Mouse (Mus musculus) monocyte, adult 5-6 weeks (primary cell): Measurements from ENCODE around the gene Pdxp. TPM values are rescaled to one million over a fixed set of nuclear protein-coding genes. Genes with fewer than 3 reads are reported as not detected.

ENCODE experiments used
- ATAC-seq: fragments of 153-309, 156-312 bp; replicated peaks from 2 replicates; pipeline ENCODE4 v1.8.0; 2017; ENCODE audit warnings: mild to moderate bottlenecking; ENCODE audit not compliant: low TSS enrichment, insufficient number of reproducible peaks, severe bottlenecking, poor library complexity, low FRiP score
- total RNA-seq: library from RNA; stranded (forward); fragments of 200-1000, 200-491, 200-594 nt; gene quantifications from 3 replicates; pipeline ENCODE4 v1.2.3, GENCODE M21; 2017

The Pdxp gene
- 1.1 to 3.5 TPM in 2 of 3 replicates, not detected in the other for total RNA-seq

- peak; percentile 89 for ATAC-seq
Observed at GRCm38 (mm10) chr15:78913632-78914090, at the start of gene Pdxp. TSS of gene Pdxp (plus strand) at chr15:78913919.

DNA sequence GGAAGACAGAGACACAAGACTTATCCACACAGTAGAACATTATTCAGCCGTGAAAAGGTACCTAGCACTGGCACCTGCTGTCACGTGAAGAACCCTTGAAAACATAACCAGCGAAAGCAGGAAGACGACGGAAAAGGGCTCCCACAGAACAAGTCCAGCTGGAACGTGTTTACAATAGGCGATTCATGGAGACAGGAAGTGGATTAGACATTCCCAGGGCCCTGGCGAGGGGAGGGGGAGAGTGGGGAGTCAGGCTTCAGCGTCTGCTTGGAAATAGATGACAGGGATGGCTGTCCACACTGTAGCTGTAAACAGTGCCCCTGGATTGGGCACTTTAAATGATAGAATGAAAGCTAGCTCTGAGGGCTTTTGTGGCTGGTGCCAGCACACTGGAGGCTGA lies 45.3 kb upstream of the Pdxp start:
- ATAC-seq: no peak

DNA sequence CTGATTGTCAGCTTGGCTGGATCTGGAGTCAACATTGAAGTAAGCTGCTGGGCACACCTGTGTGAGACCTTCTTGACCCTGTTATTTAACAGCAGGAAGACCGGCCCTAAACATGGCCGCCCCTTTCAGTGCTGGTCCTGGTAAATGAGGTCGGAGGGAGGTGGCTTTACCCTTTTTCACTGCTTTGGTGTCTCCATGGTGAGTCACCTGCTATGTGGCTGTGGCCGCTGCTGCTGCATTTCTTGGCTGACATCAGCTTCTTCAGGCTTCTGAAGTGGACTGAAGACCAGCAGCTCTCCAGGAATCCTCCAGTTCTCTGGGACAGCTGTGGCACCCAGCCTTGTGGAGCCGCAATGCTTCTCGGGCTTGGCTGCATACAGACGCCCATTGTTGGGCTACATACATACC lies 44.9 kb upstream of the Pdxp start:
- no peak for ATAC-seq

GRCm38 (mm10) chr15:78869775-78870174 lies 43.9 kb upstream of the Pdxp start:
- peak; percentile 57 for ATAC-seq

DNA sequence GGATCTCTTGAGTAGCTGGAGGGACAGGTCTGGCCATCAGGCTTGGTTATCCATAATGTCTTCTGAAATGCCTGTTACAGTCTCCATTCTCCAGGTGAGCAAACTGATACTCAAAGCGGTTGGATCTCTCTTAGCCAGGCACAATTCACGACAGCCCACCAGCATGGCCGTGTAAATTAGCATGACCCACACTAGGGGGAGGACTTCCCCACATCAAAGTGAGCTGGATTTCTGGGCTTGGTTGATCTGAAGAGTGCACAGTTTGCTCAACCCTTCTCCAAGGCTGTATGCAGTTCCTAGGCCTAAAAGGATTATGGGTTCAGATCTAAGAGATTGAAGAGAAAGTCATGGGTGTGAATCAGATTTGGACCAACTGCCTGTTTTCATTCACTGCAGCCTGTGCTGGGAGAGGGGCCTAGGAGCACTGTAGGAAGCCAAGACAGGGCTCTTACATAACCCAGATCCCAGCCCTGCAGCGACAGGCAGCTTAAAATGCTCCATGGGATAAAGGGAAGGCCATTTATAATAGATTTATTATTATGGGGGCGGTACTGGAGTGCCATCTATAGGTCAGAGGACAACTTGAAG lies 41.6 kb upstream of the Pdxp start:
- ATAC-seq: no peak

GRCm38 (mm10) chr15:78873803-78874435 lies 39.8 kb upstream of the Pdxp start:
- ATAC-seq: no peak

- ATAC-seq: no peak
Observed at GRCm38 (mm10) chr15:78874989-78875388, 38.7 kb upstream of the Pdxp start.

DNA sequence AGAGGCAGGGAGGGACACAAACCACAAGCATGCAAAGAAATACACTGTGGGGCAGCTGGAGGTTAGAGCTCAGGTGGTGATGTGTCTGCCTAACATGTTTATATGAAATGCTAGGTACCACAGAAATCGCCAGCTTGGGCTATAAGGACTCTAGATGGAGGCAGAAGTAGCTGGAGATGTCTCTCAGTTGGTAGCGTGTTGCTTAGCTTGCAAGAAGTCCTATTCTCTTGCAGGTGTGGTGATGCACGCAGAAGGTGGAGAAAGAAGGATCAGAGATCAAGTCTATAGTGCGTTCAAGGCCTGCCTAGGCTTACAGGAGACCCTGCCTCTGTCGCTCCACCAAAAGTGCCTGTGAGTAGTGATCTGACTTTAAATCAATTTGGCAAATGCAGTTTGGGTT lies 38.2 kb upstream of the Pdxp start:
- no peak for ATAC-seq

DNA sequence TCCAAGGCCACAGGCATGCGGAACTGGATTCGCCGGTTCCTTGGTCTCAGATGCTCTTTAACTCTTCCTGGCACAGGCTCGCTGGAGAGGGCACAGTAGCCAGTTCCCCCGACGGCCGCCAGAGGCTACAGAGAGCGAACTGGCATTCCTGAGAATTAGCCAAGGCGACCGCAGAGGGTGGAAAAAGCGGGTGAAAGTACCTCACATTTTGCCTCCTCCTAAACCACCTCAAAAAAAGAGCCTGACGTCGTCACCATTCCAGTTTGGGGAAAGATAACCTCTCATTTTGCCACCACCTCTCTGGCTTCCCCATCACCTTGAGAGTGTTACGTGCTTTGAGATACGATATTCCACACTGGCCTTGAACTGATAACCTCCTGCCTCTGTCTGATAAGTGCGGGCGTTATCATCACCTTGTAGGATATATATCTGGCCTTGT lies 37.4 kb upstream of the Pdxp start:
- 0 out of 2 replicates have a peak, but pooled peaks have one; percentile 11 for ATAC-seq

GRCm38 (mm10) chr15:78876991-78877809 lies 36.5 kb upstream of the Pdxp start, which contains the start of gene Gga1:
TSS of gene Gga1 (plus strand) at chr15:78877190.
- ATAC-seq: peak; percentile 77

- no peak for ATAC-seq
Observed at GRCm38 (mm10) chr15:78877810-78878390, 35.8 kb upstream of the Pdxp start.

DNA sequence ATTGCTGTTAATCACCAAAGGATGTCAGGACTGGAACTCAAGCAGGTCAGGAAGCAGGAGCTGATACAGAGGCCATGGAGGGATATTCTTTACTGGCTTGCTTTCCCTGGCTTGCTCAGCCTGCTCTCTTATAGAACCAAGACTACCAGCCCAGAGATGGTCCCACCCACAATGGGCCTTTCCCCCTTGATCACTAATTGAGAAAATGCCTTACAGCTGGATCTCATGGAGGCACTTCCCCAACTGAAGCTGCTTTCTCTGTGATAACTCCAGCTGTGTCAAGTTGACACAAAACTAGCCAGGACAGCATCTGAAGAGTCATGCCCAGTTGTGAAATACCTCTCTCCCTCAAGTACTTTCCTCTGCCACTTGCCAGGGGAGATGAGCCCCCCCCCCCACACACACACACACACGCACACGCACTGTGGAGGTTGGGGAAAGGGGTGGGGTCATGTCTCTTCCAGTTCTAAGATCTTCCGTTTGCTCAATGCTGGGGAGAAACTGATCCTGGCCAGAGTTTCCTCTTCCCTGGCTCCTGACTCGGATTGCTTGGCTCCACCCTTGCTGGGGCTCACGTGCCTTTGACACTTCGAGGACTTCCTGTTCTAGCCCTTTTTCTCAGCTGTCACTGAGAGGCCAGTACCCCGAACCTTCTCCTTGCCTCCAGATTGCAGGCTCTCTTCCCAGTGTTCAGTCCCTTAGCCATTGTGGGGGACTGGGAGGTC lies 34.8 kb upstream of the Pdxp start:
- ATAC-seq: peak; percentile 45

GRCm38 (mm10) chr15:78880432-78880831 lies 33.3 kb upstream of the Pdxp start:
- ATAC-seq: no peak

DNA sequence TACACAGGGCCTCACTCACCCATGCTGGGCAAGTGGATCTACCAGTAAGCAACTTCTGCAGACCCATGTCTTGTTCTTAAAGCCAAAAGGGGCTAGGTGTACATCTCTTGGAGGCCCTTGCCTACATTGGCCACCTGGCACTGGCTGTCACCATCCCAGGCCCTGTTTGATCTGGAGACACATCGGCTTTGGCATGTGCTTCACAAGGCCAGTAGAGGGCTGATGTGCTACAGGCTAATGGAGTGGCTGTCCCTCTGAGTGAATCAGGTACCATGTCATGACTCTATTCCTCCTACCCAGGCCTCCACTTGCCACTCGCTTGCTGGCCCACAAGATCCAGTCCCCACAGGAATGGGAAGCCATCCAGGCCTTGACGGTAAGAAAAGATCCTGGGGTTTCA lies 31.9 kb upstream of the Pdxp start:
- no peak for ATAC-seq

DNA sequence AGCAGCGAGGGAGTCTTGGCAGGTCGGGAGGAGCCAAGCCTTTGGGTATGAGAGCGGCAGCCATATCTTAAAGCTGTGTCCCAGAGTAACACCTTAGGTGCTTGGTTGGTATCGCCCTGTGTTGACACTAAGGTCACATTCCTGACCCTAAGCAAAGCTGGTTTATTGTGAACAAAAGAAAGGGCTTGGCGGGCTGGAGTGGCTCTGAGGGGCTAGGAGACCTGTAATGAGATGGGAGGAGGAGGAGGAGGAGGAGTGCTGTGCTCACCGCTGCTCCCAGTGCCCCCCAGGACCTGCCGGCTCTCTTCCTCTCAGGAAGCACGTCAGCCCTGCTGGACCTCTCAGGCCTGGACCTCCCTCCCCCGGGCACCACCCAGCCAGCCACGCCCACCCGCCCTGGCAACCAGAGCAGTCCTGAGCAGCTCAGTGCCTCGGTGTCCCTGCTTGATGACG lies 24.3 kb upstream of the Pdxp start:
- no peak for ATAC-seq

DNA sequence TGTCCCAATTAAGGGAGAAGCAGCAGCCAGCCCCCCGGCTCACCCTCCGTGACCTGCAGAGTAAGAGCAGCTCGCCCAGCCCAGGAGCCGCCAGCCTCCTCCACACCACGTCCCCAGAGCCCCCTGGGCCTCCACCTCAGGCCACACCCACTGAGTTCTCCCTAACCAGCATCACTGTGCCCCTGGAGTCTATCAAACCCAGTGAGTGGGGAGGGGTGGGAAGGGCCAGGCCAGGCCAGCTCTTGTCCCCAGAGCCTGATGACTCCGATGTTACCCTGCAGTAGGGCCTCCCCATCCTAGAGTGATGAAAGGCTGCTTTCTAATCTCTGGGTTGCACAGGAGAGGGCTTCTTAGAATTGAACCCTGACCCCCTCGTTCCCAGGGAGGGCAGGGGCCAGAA lies 21.3 kb upstream of the Pdxp start:
- ATAC-seq: no peak

DNA sequence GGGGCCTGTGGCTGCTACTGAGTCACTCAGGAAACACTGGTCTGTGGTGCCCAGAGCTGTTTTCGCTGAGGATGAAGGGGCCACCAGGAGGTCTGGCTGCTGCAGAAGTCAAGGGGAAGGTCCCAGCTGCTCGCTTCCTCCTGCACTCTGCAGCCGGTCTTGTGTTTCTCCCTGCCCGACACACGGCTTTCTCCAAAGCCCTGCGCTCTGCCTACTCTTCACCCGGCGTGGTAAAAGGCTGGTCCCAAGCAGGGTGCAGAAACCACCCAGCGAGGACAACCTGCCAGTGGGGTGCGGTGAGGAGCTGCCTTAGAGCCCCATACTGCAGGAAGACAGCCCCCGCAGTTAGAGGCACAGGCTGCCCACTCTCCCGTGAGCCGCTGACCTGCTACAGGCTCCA lies 19.0 kb upstream of the Pdxp start:
- no peak for ATAC-seq

DNA sequence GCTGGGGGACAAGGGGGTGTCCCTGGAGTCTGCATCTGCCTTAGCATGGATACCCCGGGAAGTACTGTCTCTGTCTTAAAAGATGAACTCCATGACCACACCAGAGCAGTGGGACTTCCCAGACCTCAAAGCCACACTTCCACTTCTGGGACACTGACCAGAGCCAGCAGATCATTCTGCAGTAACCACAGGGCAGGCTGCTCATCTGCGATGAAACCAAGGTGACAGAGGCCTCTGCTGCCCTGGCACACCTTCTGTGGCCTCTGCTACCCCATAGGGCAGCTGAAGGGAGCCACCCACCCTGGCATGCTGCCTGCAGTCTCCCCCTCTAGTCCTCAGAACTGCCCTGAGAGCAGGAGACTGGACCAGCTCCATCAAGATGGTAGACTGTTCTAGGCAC lies 18.0 kb upstream of the Pdxp start:
- 0 out of 2 replicates have a peak, but pooled peaks have one; percentile 2 for ATAC-seq
